Mouse (Mus musculus) central nervous system, embryonic 11.5 days (tissue): Measurements from ENCODE around the gene Vmn1r60. TPM values are rescaled to one million over a fixed set of nuclear protein-coding genes. Genes with fewer than 3 reads are reported as not detected.

Experiments
- polyA plus RNA-seq: library from polyadenylated mRNA; depleted of rRNA; stranded (reverse); fragments of >200 nt; gene quantifications from 2 replicates; pipeline ENCODE4 v1.2.3, GENCODE M21; 2012; rRNA removed

The Vmn1r60 gene
- not detected in 2 replicates for polyA plus RNA-seq

GRCm38 (mm10) chr7:5547217-5547616 lies at the start of gene Vmn1r60:
Gene Vmn1r60, minus strand, starts transcription at chr7:5547317.

GRCm38 (mm10) chr7:5493856-5494255 lies 53.3 kb downstream of the Vmn1r60 start, which contains the start of gene Vmn2r28:
Gene Vmn2r28, minus strand, starts transcription at chr7:5493956.

Other genes with a start within 250 kb of the Vmn1r60 start
- gene Gm5065, start 196.8 kb downstream of the Vmn1r60 start, polyA plus RNA-seq, result not detected in 2 replicates
- not detected in 2 replicates for gene Nlrp2, start 196.3 kb downstream of the Vmn1r60 start, polyA plus RNA-seq
- gene Vmn1r58, start 133.9 kb downstream of the Vmn1r60 start, polyA plus RNA-seq, result not detected in 2 replicates
- not detected in 2 replicates for gene Vmn1r59, start 90.5 kb downstream of the Vmn1r60 start, polyA plus RNA-seq
- gene Vmn2r28, start 53.4 kb downstream of the Vmn1r60 start, polyA plus RNA-seq, result not detected in 2 replicates
- not detected in 2 replicates for gene Vmn1r61, start 66.0 kb upstream of the Vmn1r60 start, polyA plus RNA-seq
- not detected in 2 replicates for gene Vmn1r62, start 126.3 kb upstream of the Vmn1r60 start, polyA plus RNA-seq